Mouse (Mus musculus) embryonic facial prominence, embryonic 14.5 days (tissue): ENCODE measurements at regions not wholly inside any gene's neighbourhood (a gene's known extent, or its start where the extent isn't known, plus 50 kb on each side); places are given as distances from the start of the nearest gene placed in this dataset.
"Not testable (repeated sequence)": the region's sequence is repeated elsewhere in the genome, so short reads cannot be mapped to it uniquely, and the experiment has no call there.

Experiments used
- ATAC-seq: fragments of 200-750 bp; cut with Nextera tagmentation; 2 replicates; pipeline ENCODE4 v1.8.0; 2017; ENCODE audit warnings: low read depth, moderate number of reproducible peaks, moderate TSS enrichment
- DNase-seq: peaks from one replicate; pipeline ENCODE4 v3.0.0-alpha.2; 2015; ENCODE audit warnings: low spot score
- H3K27ac ChIP-seq: fragments of 300-500 bp; sonication (generic); replicated peaks from 2 replicates; pipeline ENCODE4 v1.5.1; 2014; ENCODE audit warnings: low read depth, mild to moderate bottlenecking, low read length, moderate library complexity
- H3K27me3 ChIP-seq: fragments of 300-500 bp; sonication (generic); replicated peaks from 2 replicates; pipeline ENCODE4 v1.6.1; 2014; ENCODE audit warnings: low read length; ENCODE audit not compliant: control insufficient read depth, insufficient read depth
- H3K36me3 ChIP-seq: fragments of 300-500 bp; sonication (generic); 2 replicates; pipeline ENCODE4 v1.6.1; 2014; ENCODE audit warnings: low read length, mixed read lengths; ENCODE audit not compliant: control insufficient read depth, insufficient read depth
- H3K4me1 ChIP-seq: fragments of 300-500 bp; sonication (generic); 2 replicates; pipeline ENCODE4 v1.6.1; 2014; ENCODE audit warnings: antibody characterized with exemption, low read length; ENCODE audit not compliant: control insufficient read depth, insufficient read depth
- H3K4me2 ChIP-seq: fragments of 300-500 bp; sonication (generic); 2 replicates; pipeline ENCODE4 v1.6.1; 2014; ENCODE audit warnings: low read depth, mild to moderate bottlenecking, low read length, moderate library complexity, mixed read lengths
- H3K4me3 ChIP-seq: fragments of 300-500 bp; sonication (generic); 2 replicates; pipeline ENCODE4 v1.5.1; 2014; ENCODE audit warnings: low read depth, mild to moderate bottlenecking, low read length
- H3K9ac ChIP-seq: fragments of 300-500 bp; sonication (generic); 2 replicates; pipeline ENCODE4 v1.6.1; 2014; ENCODE audit warnings: low read depth, mild to moderate bottlenecking, low read length, moderate library complexity, mixed read lengths
- H3K9me3 ChIP-seq: fragments of 300-500 bp; sonication (generic); 2 replicates; pipeline ENCODE4 v1.6.1; 2016; ENCODE audit warnings: low read length; ENCODE audit not compliant: control insufficient read depth
- WGBS: fragments of 180-500 bp; shearing (Covaris S2); extraction: QIAGEN DNeasy Blood & Tissue Kit; methylation state at CpG from one replicate; pipeline ENCODE4 v1.1.7; 2014; 5-methylcytosine and 5-hydroxymethylcytosine counted together

DNA sequence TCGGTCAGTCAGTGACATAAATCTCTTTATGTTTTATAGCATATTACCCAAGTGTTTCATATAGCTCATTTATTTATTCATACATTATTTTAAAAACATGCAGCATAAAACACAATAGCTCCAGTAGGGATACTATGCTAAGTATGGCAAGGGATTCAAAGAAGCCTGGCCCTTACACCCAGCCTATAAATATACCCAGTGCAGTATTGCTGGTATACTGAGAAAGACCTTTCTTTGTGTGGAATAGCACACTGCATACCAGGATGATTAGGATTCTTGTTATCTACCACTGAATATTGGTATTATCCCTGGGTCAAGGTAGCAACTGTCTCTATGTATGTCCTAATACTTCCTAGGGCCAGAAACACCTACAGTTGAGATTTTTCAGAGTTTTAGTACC, 389.4 kb downstream of the 1190002N15Rik start:
- H3K4me2 ChIP-seq, result no peak overlapping the region
- H3K4me1 ChIP-seq, result no peaks in the 10 kb centered on the region
- H3K9ac ChIP-seq, result no peak overlapping the region
- WGBS, result 88% methylated on average over 1 of the region's 1 CpGs
- ATAC-seq (no peak), DNase-seq (no peak)
- no peaks in the 10 kb centered on the region for H3K9me3 ChIP-seq
- H3K4me3 ChIP-seq, result no peak overlapping the region
- H3K27me3 ChIP-seq, result no peaks in the 10 kb centered on the region
- H3K36me3 ChIP-seq, result no peaks in the 10 kb centered on the region
- no peak overlapping the region for H3K27ac ChIP-seq

DNA sequence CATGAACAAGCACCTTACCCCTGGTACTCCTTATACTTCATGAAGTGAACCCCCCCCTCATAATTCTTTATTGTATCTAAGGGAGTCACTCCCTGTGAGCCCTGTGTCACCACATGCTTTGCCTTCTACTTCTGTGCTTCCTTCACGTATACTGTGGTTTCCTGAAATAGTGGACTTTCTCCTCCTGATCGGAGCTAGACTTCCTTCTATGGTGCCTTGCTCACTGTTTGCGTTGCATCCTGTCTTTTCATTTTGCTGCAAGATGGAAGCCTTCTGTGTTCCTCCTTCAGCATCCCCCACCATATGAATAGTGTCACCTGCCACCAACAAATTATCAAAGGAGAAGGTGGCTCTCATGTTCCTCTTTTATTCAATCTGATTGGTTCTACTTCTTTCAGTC, 391.1 kb downstream of the 1190002N15Rik start:
- 92% methylated on average over 3 of the region's 3 CpGs for WGBS
- H3K27ac ChIP-seq, result no peak overlapping the region
- no peak overlapping the region for H3K4me3 ChIP-seq
- no peaks in the 10 kb centered on the region for H3K27me3 ChIP-seq
- H3K4me1 ChIP-seq, result no peaks in the 10 kb centered on the region
- H3K4me2 ChIP-seq, result no peak overlapping the region
- no peak overlapping the region for H3K9ac ChIP-seq
- no peak for ATAC-seq
- no peaks in the 10 kb centered on the region for H3K36me3 ChIP-seq
- no peak for DNase-seq
- no peaks in the 10 kb centered on the region for H3K9me3 ChIP-seq

DNA sequence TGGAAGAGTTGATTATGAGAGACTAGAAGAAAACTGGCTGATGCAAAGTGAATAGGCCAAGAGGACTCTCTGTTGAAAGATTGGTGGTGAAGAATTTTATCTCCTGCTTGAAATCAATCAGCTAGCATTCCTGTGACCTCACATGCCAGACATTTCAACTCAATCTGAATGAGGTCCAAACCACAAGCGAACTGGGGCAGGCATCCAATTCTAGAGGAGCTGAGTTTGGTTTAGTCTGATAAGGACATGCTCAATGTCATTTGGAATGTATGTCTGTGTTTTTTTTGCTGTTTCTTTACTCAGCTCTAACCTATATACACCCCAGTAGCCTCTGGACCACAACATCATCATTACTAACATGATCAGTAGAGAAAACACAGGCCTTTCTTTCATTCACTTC, 401.4 kb downstream of the 1190002N15Rik start:
- no peaks in the 10 kb centered on the region for H3K36me3 ChIP-seq
- ATAC-seq (peak; percentile 41; the same call in 1 of the 2 replicates), DNase-seq (peak; percentile 74)
- H3K4me1 ChIP-seq, result no peaks in the 10 kb centered on the region
- no peak overlapping the region for H3K4me2 ChIP-seq
- H3K9ac ChIP-seq, result no peak overlapping the region
- H3K27ac ChIP-seq, result no peak overlapping the region
- WGBS, result 40% methylated on average over 1 of the region's 1 CpGs
- H3K9me3 ChIP-seq, result no peaks in the 10 kb centered on the region
- H3K27me3 ChIP-seq, result no peaks in the 10 kb centered on the region
- no peak overlapping the region for H3K4me3 ChIP-seq

DNA sequence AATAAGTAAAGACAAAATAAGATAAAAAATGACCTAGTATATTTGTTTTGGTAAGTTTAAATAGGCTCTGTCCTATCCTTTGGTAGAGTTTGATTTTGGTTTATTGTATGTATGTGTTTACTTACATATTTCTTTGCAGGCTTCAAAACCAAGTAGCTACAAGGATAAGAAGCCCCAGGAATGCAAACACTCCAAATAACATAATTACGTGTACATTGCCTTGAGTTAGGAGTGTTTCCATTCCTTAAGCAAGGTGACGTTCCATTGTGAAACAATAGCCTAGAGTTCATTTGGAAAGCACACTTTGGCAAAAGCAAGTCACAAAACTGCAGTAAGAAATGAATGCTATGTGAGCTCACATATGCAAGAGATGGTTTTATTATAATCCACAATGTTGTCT, 404.2 kb downstream of the 1190002N15Rik start:
- Histone ChIP-seq H3K36me3 (no peaks in the 10 kb centered on the region), H3K9me3 (no peaks in the 10 kb centered on the region), H3K4me3 (no peak overlapping the region), H3K27me3 (no peaks in the 10 kb centered on the region), H3K4me1 (no peaks in the 10 kb centered on the region), H3K27ac (no peak overlapping the region), H3K9ac (no peak overlapping the region), H3K4me2 (no peak overlapping the region)
- WGBS, result 69% methylated on average over 2 of the region's 2 CpGs
- ATAC-seq (no peak), DNase-seq (no peak)

DNA sequence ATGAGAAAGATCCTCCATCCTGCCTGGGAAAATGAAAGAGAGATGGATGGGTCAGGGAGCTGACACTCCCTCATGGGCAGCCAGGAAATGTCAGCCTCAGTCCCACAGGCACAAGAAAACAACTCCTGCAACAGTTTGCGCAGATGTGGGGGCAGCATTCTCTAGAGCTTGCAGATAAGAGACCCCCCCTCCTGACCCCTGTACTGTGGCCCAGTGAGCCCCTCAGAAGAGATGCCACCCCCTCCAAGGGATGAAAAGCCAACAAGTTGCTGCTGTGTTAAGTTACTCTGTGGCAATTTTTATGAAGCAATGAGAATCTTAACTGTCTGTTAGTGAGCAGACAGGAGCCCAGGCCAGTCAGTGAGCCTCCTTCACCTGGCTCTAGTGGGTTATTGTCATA, 406.5 kb downstream of the 1190002N15Rik start:
- H3K4me2 ChIP-seq, result no peak overlapping the region
- H3K4me3 ChIP-seq, result no peak overlapping the region
- no peaks in the 10 kb centered on the region for H3K9me3 ChIP-seq
- WGBS, result 94% methylated on average over 1 of the region's 1 CpGs
- no peaks in the 10 kb centered on the region for H3K36me3 ChIP-seq
- no peak overlapping the region for H3K27ac ChIP-seq
- H3K4me1 ChIP-seq, result no peaks in the 10 kb centered on the region
- no peaks in the 10 kb centered on the region for H3K27me3 ChIP-seq
- DNase-seq, result no peak
- no peak for ATAC-seq
- no peak overlapping the region for H3K9ac ChIP-seq

DNA sequence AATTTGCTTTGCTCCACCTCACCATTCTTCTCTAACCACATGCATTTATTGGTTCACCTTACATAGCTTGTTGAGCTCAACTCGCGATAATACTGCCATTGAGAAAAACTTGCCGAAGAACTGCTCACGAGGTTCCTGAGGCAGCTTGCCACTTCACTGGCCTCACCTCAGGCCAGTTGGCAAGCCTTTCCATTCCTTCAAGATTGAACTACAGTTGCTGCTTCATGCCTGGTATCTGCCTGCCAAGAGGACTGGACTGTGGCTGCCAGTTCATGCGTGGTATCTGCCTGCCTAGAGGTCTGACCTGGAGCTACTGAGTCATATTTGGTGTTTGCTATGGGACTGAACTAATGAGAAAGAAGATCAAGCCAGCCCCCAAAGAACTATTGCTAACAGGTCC, 420.9 kb downstream of the 1190002N15Rik start:
- 90% methylated on average over 5 of the region's 5 CpGs for WGBS
- ATAC-seq, result no peak
- no peak overlapping the region for H3K27ac ChIP-seq
- H3K9ac ChIP-seq, result no peak overlapping the region
- H3K27me3 ChIP-seq, result no peaks in the 10 kb centered on the region
- H3K4me1 ChIP-seq, result no peaks in the 10 kb centered on the region
- no peaks in the 10 kb centered on the region for H3K36me3 ChIP-seq
- no peak overlapping the region for H3K4me3 ChIP-seq
- no peaks in the 10 kb centered on the region for H3K9me3 ChIP-seq
- no peak for DNase-seq
- no peak overlapping the region for H3K4me2 ChIP-seq

DNA sequence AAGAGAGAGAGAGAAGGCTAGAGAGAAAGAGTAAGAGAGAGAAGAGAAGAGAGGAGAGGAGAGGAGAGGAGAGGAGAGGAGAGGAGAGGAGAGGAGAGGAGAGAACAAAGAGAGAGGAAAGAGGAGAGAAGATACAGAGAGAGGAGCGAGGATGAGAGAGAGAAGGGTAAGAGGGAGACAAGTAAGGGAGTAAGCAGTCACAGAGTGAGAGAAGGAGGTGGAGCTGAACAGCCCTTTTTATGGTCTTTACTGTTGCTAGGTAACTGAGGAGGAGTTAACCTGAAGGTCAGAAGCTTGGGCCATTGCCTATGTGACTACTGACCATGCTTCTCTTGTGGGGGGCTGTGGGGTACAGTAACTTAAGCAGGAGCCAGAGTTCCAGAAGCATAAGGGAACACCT, 430.2 kb downstream of the 1190002N15Rik start:
- not testable (repeated sequence) for H3K27me3 ChIP-seq, H3K4me1 ChIP-seq, H3K9me3 ChIP-seq, H3K27ac ChIP-seq, H3K4me2 ChIP-seq, H3K9ac ChIP-seq, H3K36me3 ChIP-seq, H3K4me3 ChIP-seq, ATAC-seq, DNase-seq
- 78% methylated on average over 1 of the region's 1 CpGs for WGBS

DNA sequence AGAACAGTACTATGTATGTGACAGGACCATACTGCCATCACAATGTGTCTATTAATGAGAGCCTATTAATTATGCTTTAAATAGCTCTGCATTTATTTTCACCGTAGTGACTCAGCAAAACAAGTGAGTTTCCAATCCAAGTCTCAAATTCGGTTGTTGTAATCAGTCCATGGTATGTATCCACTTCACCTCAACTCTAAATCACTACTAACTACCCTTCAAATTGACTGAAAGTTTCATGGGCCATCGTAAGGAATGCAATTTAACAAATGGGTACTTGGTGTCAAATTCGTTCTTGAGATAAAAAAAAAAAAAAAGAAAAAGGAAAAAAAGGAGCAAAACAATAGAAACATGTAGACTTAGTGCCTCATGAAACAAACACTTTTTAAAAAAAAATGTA, 433.2 kb downstream of the 1190002N15Rik start:
- Histone ChIP-seq H3K36me3 (no peaks in the 10 kb centered on the region), H3K4me2 (no peak overlapping the region), H3K9ac (no peak overlapping the region), H3K4me1 (no peaks in the 10 kb centered on the region), H3K9me3 (no peaks in the 10 kb centered on the region), H3K27ac (no peak overlapping the region), H3K4me3 (no peak overlapping the region), H3K27me3 (no peaks in the 10 kb centered on the region)
- DNase-seq (no peak), ATAC-seq (no peak)
- 80% methylated on average over 4 of the region's 4 CpGs for WGBS

DNA sequence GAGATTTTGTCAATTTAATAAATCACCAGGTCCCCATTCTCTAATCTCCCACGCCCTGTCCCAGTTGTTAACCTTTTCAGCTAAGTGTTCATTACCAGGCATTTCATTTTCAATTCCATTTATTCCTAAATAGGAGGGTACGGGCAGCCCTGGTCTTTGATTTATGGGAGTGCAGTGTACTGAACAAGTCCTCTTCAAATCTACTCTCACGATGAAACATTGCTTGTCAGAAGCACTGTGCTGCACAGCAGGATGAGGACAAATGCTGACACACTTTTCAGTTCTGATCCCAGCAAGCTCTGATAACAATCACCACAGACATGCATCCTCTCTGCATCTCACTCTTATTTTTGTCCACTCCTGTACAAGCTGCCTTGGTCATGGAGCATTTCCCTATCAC, 435.9 kb downstream of the 1190002N15Rik start:
- no peak for ATAC-seq

More for the DNA sequence above, 435.9 kb downstream of the 1190002N15Rik start:
- Histone ChIP-seq H3K4me1 (no peaks in the 10 kb centered on the region), H3K9me3 (no peaks in the 10 kb centered on the region), H3K27ac (no peak overlapping the region), H3K4me3 (no peak overlapping the region), H3K9ac (no peak overlapping the region), H3K27me3 (no peaks in the 10 kb centered on the region), H3K36me3 (no peaks in the 10 kb centered on the region), H3K4me2 (no peak overlapping the region)
- DNase-seq, result no peak
- WGBS, result 68% methylated on average over 3 of the region's 3 CpGs
